Comparison of ENCODE assay signal across 32 mouse cellular contexts in the genomic region with DNA sequence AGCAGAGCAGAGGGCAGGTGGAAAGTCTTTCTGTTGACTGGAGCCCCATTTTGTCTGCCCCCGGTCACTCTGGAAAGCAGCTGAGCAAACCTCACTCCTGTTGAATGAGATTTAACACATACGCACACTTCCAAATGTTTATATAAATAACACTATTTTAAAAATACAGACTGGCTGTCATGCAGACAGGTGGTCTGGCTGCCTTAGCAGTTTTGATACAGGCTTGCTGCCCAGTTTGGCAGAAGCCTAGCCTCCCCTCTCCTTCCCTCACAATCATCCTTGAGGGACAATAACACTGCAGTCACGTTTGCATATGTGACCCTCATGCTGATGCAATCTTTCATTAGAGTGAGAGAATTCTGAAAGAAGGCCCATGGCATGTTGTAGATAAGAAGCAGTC.
A peak's percentile ranks its signal among the peaks of the same experiment; 100 is the strongest.
DNase-seq lines count a peak whose midpoint lies in the region; ATAC-seq and TF ChIP-seq lines count a peak whose summit lies in the region.
"Had no signal": no experiment of that assay in that cellular context is flagged by ENCODE, and none has a peak within 500 bp of the region (broad histone marks: within the 10 kb centered on the region; RNA-seq: fewer than 3 reads in every experiment).

No protein-coding gene starts in this region.

- ATAC-seq in forebrain, embryonic 16.5 days = peak; percentile 64
- no peak for ATAC-seq in forebrain, embryonic 11.5 days (replicated peaks; ENCODE audit: low FRiP score)
- ATAC-seq: CD4-positive, CD25-positive, alpha-beta regulatory T cell, adult 4 months; hindbrain, embryonic 16.5 days; intestine, embryonic 15.5 days; liver, embryonic 12.5 days; liver, postnatal 0 days; lung, postnatal 0 days; midbrain, embryonic 15.5 days had no signal

- H3K9ac ChIP-seq in forebrain, embryonic 16.5 days (replicated peaks; ENCODE audit: low read depth, low read length) = no peak overlapping the region
- no peak overlapping the region for H3K9ac ChIP-seq in forebrain, embryonic 11.5 days (ENCODE audit: low read length)
- H3K9ac ChIP-seq: embryonic facial prominence, embryonic 12.5 days; forebrain, embryonic 12.5 days; intestine, embryonic 15.5 days; liver, embryonic 12.5 days; liver, postnatal 0 days; midbrain, embryonic 15.5 days; neural tube, embryonic 12.5 days; stomach, embryonic 15.5 days had no signal

- H3K4me1 ChIP-seq in forebrain, embryonic 16.5 days (replicated peaks; ENCODE audit: control insufficient read depth, insufficient read depth, low read length) = peaks cover 4% of the 10 kb centered on the region; the same call in 1 of the 2 replicates
- H3K4me1 ChIP-seq in forebrain, embryonic 11.5 days (replicated peaks; ENCODE audit: control insufficient read depth, insufficient read depth, low read length) = no peaks in the 10 kb centered on the region; the same call in 1 of the 2 replicates
- H3K4me1 ChIP-seq: intestine, embryonic 15.5 days; liver, embryonic 12.5 days; neural tube, embryonic 12.5 days; stomach, embryonic 15.5 days had no signal

- H3K9me3 ChIP-seq in forebrain, embryonic 16.5 days (ENCODE audit: control insufficient read depth, low read length) = no peaks in the 10 kb centered on the region
- H3K9me3 ChIP-seq in forebrain, embryonic 11.5 days (ENCODE audit: control insufficient read depth, low read length) = no peaks in the 10 kb centered on the region
- H3K9me3 ChIP-seq: embryonic facial prominence, embryonic 12.5 days; forebrain, embryonic 12.5 days; intestine, embryonic 15.5 days; liver, embryonic 12.5 days; midbrain, embryonic 15.5 days; neural tube, embryonic 12.5 days; stomach, embryonic 15.5 days had no signal

- DNase-seq in forebrain, embryonic 11.5 days (ENCODE audit: low spot score) = no peak
- no peak for DNase-seq in layer of hippocampus, adult 2 months (ENCODE audit: low spot score in 2 of 2)
- DNase-seq in layer of hippocampus, postnatal 36 days = no peak
- DNase-seq in left cerebral cortex, postnatal 4 days = peak; percentile 5
- DNase-seq in left cerebral cortex, adult 8-10 months (ENCODE audit: low spot score in 2 of 2) = no peak
- DNase-seq in right cerebral cortex, postnatal 4 days = peak; percentile 8
- DNase-seq in right cerebral cortex, postnatal 25 days = no peak
- DNase-seq: adrenal gland, postnatal 14 days; cerebellum, adult 11-12 months; cerebellum, postnatal 36 days; gastrocnemius, adult 2 months; gastrocnemius, postnatal 36 days; heart, adult 18-20 months; heart, postnatal 4 days; kidney, adult 2 months; kidney, postnatal 36 days; liver, postnatal 0 days; right cerebral cortex, adult 18-20 months had no signal

- no peak for TF ChIP-seq CTCF in layer of hippocampus, adult 2 months (conservative IDR thresholded peaks at IDR 0.05)

- no peak overlapping the region for H3K4me2 ChIP-seq in forebrain, embryonic 16.5 days (ENCODE audit: low read length)
- no peak overlapping the region for H3K4me2 ChIP-seq in forebrain, embryonic 11.5 days (ENCODE audit: low read depth, low read length, severe bottlenecking)
- H3K4me2 ChIP-seq: embryonic facial prominence, embryonic 12.5 days; forebrain, embryonic 12.5 days; heart, embryonic 11.5 days; intestine, embryonic 15.5 days; liver, embryonic 12.5 days; midbrain, embryonic 15.5 days; neural tube, embryonic 12.5 days; stomach, embryonic 15.5 days had no signal

- no peak overlapping the region for H3K27ac ChIP-seq in forebrain, embryonic 16.5 days (ENCODE audit: low read length)
- no peak overlapping the region for H3K27ac ChIP-seq in forebrain, embryonic 11.5 days (ENCODE audit: low read depth, low read length)
- H3K27ac ChIP-seq in layer of hippocampus, adult 2 months = peak overlapping the region; percentile 46; the same call in 1 of the 2 replicates
- H3K27ac ChIP-seq: embryonic facial prominence, embryonic 12.5 days; forebrain, embryonic 12.5 days; gastrocnemius, adult 2 months; intestine, embryonic 15.5 days; liver, embryonic 12.5 days; macrophage; midbrain, embryonic 15.5 days; neural tube, embryonic 12.5 days; stomach, embryonic 15.5 days had no signal

- 21% methylated on average over 3 of the region's 3 CpGs for WGBS in forebrain, embryonic 16.5 days
- 59% methylated on average over 3 of the region's 3 CpGs for WGBS in forebrain, embryonic 11.5 days

- intact Hi-C loops in left cerebral cortex, postnatal 4 days (cut with DNase I) = no loop called here

- no peak overlapping the region for H3K4me3 ChIP-seq in forebrain, embryonic 16.5 days (replicated peaks; ENCODE audit: low read length)
- H3K4me3 ChIP-seq in forebrain, embryonic 11.5 days (ENCODE audit: low read depth, low read length) = no peak overlapping the region
- no peak overlapping the region for H3K4me3 ChIP-seq in layer of hippocampus, adult 2 months
- H3K4me3 ChIP-seq: embryonic facial prominence, embryonic 12.5 days; forebrain, embryonic 12.5 days; gastrocnemius, adult 2 months; intestine, embryonic 15.5 days; liver, embryonic 12.5 days; midbrain, embryonic 15.5 days; myocyte; neural tube, embryonic 12.5 days; stomach, embryonic 15.5 days had no signal

- no peaks in the 10 kb centered on the region for H3K36me3 ChIP-seq in forebrain, embryonic 16.5 days (ENCODE audit: control insufficient read depth, insufficient read depth)
- no peaks in the 10 kb centered on the region for H3K36me3 ChIP-seq in forebrain, embryonic 11.5 days (ENCODE audit: control insufficient read depth, insufficient read depth, low read length)
- H3K36me3 ChIP-seq: embryonic facial prominence, embryonic 12.5 days; forebrain, embryonic 12.5 days; intestine, embryonic 15.5 days; liver, embryonic 12.5 days; midbrain, embryonic 15.5 days; neural tube, embryonic 12.5 days; stomach, embryonic 15.5 days had no signal

- no peaks in the 10 kb centered on the region for H3K27me3 ChIP-seq in forebrain, embryonic 16.5 days (replicated peaks; ENCODE audit: control insufficient read depth, insufficient read depth, low read length)
- no peaks in the 10 kb centered on the region for H3K27me3 ChIP-seq in forebrain, embryonic 11.5 days (ENCODE audit: control insufficient read depth, insufficient read depth, low read length)
- H3K27me3 ChIP-seq: embryonic facial prominence, embryonic 12.5 days; forebrain, embryonic 12.5 days; intestine, embryonic 15.5 days; liver, embryonic 12.5 days; midbrain, embryonic 15.5 days; neural tube, embryonic 12.5 days; stomach, embryonic 15.5 days had no signal

Comparison
In these comparisons a context has a peak if more than half of its experiments do, and no peak if none do; other contexts are left out.
1. DNase-seq: peak in left cerebral cortex, postnatal 4 days (single experiment) and right cerebral cortex, postnatal 4 days (single experiment); none in forebrain, embryonic 11.5 days (single experiment), layer of hippocampus, adult 2 months (0 of 2), layer of hippocampus, postnatal 36 days (0 of 2), left cerebral cortex, adult 8-10 months (0 of 2) and right cerebral cortex, postnatal 25 days (single experiment).